Mouse (Mus musculus) neural tube, embryonic 10.5 days (tissue): ENCODE data around the gene Ctcfl.
"Not testable (repeated sequence)": the region's sequence is repeated elsewhere in the genome, so short reads cannot be mapped to it uniquely, and the experiment has no call there.

Experiments used
- DNase-seq: peaks from one replicate; pipeline ENCODE4 v3.0.0-alpha.2; 2017; ENCODE audit warnings: low spot score; ENCODE audit errors: extremely low spot score

Gene Ctcfl

DNA sequence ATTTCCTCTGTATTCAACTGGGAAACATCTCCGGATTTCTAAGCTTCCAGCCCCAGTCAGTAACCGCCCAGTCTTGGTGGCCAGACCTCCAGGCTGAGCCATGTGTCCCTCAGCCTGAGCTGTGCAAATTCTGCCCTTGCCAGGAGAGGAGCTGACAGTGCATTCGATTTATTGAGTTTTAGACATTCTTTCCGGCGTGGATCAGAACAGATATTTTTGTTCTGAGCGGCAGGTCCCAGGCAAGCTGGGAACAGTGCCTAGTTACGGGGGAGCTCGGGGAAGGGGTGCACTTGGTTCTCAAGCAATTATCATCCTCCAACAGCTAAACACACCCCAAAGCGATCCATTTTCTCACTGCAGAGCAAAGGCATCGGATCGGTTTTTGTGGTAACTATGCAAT is 24.3 kb upstream of the Ctcfl start:
- no peak for DNase-seq

DNA sequence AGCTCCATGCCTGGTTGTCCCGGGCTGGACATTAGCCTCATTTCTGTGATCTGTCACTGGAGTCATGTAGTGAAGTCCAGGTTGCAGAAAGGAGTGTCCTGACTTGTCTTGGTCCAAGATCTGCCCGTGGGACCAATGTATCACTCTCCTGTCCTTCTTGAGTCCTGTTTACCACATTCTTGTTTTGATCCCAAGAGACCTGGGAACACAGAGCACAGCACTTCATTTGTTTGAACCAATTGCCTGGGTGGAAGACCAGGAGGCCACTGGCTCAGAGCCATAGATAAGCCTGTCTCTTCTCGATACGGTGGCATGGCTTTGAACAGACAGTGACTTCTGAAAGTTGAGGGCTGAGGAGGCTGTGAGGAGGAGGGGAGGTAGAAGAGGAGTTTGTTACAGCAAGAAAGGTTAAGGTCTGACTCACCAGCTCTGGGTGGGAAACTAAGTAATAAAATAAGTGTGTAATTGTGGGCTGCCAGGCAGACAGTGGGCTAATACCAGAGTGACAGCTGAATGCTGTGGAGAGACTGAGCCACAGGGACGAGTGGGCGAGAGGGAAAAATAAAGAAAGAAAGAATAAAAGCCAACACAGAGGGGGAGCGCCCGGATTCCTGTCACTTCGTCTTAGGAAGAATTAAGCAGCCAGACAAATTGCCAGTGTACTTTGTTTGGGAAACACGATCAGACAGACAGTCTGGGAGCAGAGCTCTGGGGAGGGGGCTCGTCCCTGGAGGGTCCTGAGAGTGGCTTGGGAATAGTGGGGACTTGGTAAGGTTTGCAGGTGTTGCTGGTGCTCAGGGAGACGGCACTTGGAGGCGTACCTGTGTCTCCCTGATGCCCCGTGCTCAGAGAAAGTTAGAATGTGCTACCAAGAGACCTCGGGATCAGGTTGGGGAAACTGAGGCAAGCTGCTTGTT is 19.3 kb upstream of the Ctcfl start:
- no peak for DNase-seq

- no peak for DNase-seq
Observed at GRCm38 (mm10) chr2:173134695-173135094, 15.4 kb upstream of the Ctcfl start.

GRCm38 (mm10) chr2:173132794-173133300 is 13.5 kb upstream of the Ctcfl start:
- no peak for DNase-seq

GRCm38 (mm10) chr2:173132262-173132661 is 12.9 kb upstream of the Ctcfl start:
- no peak for DNase-seq

DNA sequence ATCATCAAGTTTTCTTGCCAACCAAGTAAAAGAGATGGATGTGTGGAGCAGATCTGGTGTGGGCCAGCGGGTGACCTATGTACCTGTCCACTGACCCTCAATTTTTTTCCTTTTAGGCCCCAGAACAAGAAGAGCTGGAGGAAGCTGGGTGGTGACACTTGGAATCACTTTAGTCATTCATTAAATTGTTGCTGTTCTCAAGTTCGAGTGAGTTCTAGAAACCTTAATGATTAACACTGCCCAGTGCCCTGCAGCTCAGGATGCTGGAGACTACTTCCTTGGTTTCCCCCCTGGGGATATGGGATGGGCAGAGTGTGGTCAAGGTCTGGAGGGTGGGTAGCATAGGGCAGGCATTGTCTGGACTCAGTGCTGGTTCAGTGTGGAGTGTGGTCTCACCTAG is 9.8 kb upstream of the Ctcfl start:
- no peak for DNase-seq

DNA sequence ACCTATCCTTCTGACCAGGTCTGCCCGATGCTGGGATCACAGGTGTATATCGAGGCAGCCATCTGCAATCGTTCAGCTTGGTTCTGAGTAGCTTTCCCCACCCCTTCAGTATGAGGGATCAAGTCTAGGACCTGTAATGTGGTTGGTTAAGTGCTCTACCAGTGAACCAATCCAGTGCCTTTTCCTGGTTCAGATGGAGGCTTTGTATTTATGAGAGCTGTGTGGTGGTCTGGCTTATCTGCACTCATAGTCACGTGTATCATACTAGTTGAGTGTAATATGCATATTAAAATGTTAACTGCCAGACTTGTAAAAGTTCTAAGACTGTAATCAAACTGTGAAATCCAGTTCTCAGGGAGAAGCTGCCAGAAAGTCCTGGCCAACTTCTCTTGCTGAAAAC is 7.1 kb upstream of the Ctcfl start:
- no peak for DNase-seq

DNA sequence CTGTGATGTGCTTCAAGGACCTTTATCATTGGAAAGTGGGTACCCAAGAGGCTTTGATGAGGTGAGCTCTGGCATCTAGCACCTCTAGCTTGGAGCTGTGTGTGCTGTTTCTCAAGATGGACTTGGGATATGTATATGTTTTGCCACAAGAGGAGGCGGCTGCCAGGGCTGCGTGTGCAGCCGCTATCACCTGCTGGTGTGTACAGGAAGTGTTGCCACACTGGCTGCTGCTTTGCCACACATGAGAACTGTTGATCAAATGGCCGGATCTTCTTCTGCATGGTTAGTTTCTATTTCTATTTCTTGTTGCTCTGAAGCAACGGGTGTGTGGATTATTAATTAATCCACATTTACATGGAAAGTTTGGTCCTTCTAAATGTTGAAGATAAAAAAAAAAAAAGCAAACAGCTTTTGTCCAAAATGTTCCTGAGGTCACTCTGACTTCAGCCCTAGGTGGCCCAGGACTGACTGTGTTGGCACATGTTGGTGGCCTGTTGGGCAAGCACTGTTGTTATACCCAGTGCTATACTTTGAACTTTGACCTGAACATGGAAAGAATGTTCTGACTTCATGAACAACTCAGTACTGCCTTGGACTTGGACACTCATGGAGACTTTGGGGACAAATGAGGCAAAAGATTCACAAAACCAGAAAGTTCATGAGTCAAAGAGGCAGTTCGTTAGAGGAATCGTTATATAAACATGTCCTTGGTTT is 4.9 kb upstream of the Ctcfl start:
- no peak for DNase-seq

DNA sequence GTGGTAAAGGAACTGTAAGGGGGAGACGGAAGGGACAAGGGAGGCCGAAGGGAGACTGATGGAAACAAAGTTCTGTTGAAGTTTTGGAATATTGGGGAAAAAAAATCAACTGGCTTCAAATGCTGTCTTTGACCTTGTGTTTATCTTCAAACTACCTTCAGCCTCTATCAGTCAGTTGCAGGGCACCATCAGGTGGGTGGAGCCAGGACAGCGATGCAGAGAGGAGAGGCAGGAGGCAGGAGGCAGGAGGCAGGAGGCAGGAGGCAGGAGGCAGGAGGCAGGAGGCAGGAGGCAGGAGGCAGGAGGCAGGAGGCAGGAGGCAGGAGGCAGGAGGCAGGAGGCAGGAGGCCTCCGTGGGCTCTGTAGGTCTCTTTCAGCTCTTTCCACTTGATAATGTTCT is 792 bp upstream of the Ctcfl start:
- not testable (repeated sequence) for DNase-seq

DNA sequence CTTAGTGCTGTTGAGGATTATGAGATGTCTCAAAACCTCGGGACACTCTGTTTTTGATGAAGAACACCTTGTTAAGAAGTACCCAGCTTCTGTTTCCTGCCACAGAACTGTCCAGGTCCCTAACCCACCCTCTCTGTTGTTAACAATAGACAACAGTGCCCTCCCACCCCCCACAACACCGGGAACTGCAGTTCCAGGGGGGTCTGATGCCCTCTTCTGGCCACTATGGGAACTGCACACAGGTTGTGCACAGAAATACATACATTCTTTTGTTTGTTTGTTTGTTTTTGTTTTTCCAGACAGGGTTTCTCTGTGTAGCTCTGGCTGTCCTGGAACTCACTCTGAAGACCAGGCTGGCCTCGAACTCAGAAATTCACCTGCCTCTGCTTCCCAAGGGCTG is 5.5 kb downstream of the Ctcfl start:
- DNase-seq = not testable (repeated sequence)

GRCm38 (mm10) chr2:173110571-173110970 is 8.8 kb downstream of the Ctcfl start:
- no peak for DNase-seq

- no peak for DNase-seq
Observed at GRCm38 (mm10) chr2:173109510-173109909, 9.8 kb downstream of the Ctcfl start.

DNA sequence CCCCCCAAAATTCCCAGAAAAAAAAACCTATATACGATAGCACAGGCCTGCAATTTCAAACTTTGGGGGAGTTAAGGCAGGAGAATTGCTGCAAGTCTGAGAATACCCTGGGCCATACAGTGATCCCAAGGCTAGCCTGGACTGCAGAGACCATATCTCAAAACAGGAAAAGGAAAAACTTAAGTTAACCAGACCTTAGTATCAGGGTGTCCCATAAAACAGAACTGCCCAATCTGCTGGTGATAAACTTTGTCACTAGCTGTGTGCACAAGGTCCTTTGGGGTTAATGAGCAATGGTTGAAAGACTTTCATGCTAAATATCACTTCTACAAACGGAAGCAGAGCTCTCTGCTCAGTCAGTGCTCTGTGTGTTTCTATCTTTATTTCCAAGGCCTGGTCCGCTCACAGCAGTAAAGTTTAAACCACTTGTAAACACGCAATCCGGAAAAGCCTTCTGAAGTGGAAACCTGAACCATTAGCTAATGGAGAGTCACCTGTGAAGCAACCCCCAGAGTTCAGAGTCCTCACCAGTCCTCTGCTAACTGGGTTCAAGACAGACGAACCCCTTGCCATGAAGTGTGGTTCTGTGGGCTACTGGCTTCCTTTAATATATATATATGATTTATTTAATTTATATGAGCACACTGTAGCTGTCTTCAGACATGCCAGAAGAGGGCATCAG is 10.7 kb downstream of the Ctcfl start:
- no peak for DNase-seq

DNA sequence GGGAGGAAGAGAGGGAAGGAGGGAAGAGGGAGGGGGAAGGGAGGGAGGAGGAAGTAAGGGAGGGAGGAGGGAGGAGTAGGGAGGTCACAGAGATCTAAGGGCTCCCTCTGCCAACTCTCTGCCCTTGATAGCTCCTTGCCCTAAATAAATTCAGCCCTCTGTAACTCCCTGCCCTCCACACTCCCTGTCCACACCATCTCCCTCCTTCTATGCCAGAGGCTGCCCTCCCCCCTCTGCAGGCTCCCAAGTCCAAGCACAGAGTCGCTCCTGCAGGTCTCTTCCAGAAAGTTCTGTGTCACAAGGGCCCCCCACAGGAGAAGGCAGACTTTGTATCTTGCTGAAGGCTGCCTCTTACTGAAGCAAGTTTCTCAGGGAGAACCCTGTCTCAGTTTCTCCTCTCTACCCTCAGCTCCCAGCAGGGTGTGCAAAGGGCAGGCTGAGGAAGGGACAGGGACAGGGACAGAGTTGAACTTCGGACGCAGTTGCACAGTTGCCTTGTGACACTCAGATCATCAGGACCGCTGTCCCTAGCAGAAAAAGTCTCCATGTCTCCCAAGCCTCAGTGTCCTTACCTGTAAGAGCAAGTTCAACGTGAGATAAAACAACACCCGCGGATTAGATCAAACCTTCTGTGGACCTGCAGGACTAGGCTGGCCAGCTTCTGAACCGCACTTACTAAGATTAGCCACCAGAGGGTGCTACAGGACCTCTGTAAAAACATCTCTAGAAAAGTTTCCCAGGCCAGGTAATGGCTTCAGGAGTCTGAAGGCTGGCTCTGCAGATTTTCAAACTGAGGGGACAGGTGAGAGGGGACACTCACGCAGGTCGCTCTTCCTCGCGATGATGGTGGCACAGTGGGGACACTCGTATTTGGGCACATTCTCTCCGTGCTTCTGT is 12.2 kb downstream of the Ctcfl start:
- peak; percentile 63 for DNase-seq

DNA sequence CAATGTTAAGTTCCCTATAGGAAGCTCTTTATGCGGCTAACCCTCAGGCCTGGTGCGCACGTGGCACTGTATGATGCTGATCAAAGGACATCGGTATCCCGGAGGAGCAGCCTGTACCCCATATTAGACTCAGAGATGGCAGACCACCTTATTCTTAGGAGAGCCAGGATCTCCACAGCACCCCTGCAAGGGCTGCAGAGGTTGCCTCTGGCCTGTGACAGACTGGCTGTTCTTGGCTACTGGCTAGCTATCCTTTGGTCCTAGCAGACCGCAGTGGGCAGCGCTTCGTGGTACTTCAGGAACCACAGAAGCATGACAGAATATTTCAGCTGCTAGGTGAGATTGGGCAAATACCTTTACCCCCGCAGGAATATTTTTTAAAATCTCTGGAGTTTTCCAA is 12.9 kb downstream of the Ctcfl start:
- no peak for DNase-seq

DNA sequence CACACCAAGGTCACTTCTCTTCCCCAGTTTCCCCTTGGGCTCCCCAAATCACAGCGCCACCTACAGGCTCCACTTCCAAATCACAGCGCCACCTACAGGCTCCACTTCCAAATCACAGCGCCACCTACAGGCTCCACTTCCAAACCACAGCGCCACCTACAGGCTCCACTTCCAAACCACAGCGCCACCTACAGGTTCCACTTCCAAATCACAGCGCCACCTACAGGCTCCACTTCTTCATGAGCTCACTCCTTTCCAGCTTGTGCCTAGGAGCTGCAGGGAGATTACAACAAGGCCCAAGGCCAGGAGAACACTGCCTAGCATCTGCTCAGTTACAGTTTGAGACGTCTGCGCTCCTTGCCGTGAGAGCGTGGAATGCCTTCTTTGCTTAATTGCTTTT is 22.0 kb downstream of the Ctcfl start:
- not testable (repeated sequence) for DNase-seq

DNA sequence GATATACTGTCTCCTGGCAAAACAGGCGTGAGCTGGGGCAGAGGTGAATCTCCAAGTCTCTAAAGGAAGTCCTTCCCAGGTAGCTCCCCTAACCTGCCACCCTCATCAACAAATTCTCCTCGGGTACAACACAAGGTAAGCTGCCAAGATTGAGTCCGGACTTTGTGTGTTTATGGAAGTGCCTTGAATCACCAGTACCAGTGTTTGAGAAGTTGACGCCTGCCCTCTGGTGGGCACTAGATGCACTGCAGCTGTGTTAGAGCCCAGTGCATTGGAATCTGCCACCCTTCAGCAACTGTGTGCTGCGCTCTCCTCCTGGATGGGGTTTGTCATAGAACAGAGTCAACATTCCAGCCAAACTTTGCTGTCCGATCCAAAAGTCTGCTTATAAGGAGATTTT is 29.9 kb downstream of the Ctcfl start:
- DNase-seq = peak; percentile 92

GRCm38 (mm10) chr2:173087405-173087804 is 31.9 kb downstream of the Ctcfl start:
- DNase-seq = no peak

GRCm38 (mm10) chr2:173085763-173086162 is 33.6 kb downstream of the Ctcfl start:
- no peak for DNase-seq

DNA sequence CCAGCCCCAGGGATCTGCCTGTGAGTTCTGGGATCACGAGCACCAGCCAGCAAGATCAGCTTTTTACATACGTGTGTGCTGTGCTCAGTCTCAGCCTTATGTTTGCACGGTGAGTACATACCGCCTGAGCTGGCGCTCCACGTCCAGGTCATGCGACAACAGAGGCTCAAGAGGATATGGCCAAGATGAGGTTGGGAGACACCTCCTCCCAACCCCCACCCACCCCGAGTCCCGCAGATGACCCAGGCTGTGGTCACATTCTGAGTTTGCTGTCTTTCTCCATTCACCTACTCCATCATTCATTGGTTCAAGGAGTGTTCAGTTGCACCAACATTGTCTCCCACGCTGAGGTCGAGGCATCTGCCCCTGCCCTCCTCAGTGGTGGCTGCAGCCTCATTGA is 34.5 kb downstream of the Ctcfl start:
- DNase-seq = no peak
